Mouse (Mus musculus) forebrain, embryonic 12.5 days (tissue): Measurements from ENCODE around the gene Med16. TPM values are rescaled to one million over a fixed set of nuclear protein-coding genes. Genes with fewer than 3 reads are reported as not detected.
"Not testable (repeated sequence)": the region's sequence is repeated elsewhere in the genome, so short reads cannot be mapped to it uniquely, and the experiment has no call there.

ENCODE experiments used
- ATAC-seq: fragments of 200-750 bp; cut with Nextera tagmentation; 2 replicates; pipeline ENCODE4 v1.8.0; 2017; ENCODE audit warnings: moderate TSS enrichment; ENCODE audit not compliant: low FRiP score
- H3K27ac ChIP-seq: fragments of 300-500 bp; sonication (generic); 2 replicates; pipeline ENCODE4 v1.5.1; 2016; ENCODE audit warnings: mild to moderate bottlenecking
- H3K27me3 ChIP-seq: fragments of 300-500 bp; sonication (generic); 2 replicates; pipeline ENCODE4 v1.6.1; 2016; ENCODE audit warnings: mild to moderate bottlenecking
- H3K36me3 ChIP-seq: fragments of 300-500 bp; sonication (generic); replicated peaks from 2 replicates; pipeline ENCODE4 v1.6.1; 2016; ENCODE audit warnings: mild to moderate bottlenecking
- H3K4me1 ChIP-seq: fragments of 300-500 bp; sonication (generic); 2 replicates; pipeline ENCODE4 v1.6.1; 2016
- H3K4me2 ChIP-seq: fragments of 300-500 bp; sonication (generic); 2 replicates; pipeline ENCODE4 v1.6.1; 2016; ENCODE audit warnings: mild to moderate bottlenecking, moderate library complexity
- H3K4me3 ChIP-seq: fragments of 300-500 bp; sonication (generic); replicated peaks from 2 replicates; pipeline ENCODE4 v1.5.1; 2016; ENCODE audit warnings: mild to moderate bottlenecking
- H3K9ac ChIP-seq: fragments of 300-500 bp; sonication (generic); 2 replicates; pipeline ENCODE4 v1.6.1; 2016; ENCODE audit warnings: mild to moderate bottlenecking
- H3K9me3 ChIP-seq: fragments of 300-500 bp; sonication (generic); 2 replicates; pipeline ENCODE4 v1.6.1; 2016
- WGBS: fragments of 180-500 bp; shearing (Covaris S2); methylation state at CpG from one replicate; pipeline ENCODE4 v1.1.7; 2016; 5-methylcytosine and 5-hydroxymethylcytosine counted together
- polyA plus RNA-seq: library from polyadenylated mRNA; unstranded; fragments of >200 nt; fragmentation: Nextera tagmentation; extraction: Ambion mirVana; gene quantifications from 2 replicates; pipeline ENCODE4 v1.2.1, GENCODE M21; 2016

Med16 gene
- polyA plus RNA-seq, 1 experiment from 2014 or later = 62.3 TPM

- H3K4me2 ChIP-seq, H3K4me3 ChIP-seq, H3K9ac ChIP-seq, H3K36me3 ChIP-seq, H3K27ac ChIP-seq, H3K9me3 ChIP-seq, ATAC-seq: not testable (repeated sequence)
- Histone ChIP-seq H3K27me3 (peaks cover 54% of the 10 kb centered on the region), H3K4me1 (peaks cover 15% of the 10 kb centered on the region)
- WGBS = 74% methylated on average over 3 of the region's 3 CpGs
Observed at GRCm38 (mm10) chr10:79884938-79885337, 23.8 kb downstream of the Med16 start.

- Histone ChIP-seq H3K4me1 (peaks cover 15% of the 10 kb centered on the region), H3K4me2 (no peak overlapping the region), H3K27ac (no peak overlapping the region), H3K36me3 (no peaks in the 10 kb centered on the region), H3K27me3 (peaks cover 59% of the 10 kb centered on the region), H3K9ac (no peak overlapping the region), H3K4me3 (no peak overlapping the region), H3K9me3 (no peaks in the 10 kb centered on the region)
- ATAC-seq = no peak
- 69% methylated on average over 4 of the region's 4 CpGs for WGBS
Observed at GRCm38 (mm10) chr10:79884446-79884845, 24.3 kb downstream of the Med16 start.

GRCm38 (mm10) chr10:79883297-79884084, 25.2 kb downstream of the Med16 start:
- 14% methylated on average over 22 of the region's 22 CpGs for WGBS
- Histone ChIP-seq H3K27ac (no peak overlapping the region), H3K27me3 (peaks cover 59% of the 10 kb centered on the region), H3K9ac (no peak overlapping the region), H3K9me3 (no peaks in the 10 kb centered on the region), H3K36me3 (no peaks in the 10 kb centered on the region), H3K4me1 (peaks cover 15% of the 10 kb centered on the region), H3K4me3 (no peak overlapping the region), H3K4me2 (no peak overlapping the region)
- ATAC-seq = no peak

GRCm38 (mm10) chr10:79881981-79882380, 26.7 kb downstream of the Med16 start:
- peak overlapping the region; percentile 42 for H3K4me2 ChIP-seq
- H3K4me3 ChIP-seq = peak overlapping the region; percentile 5; the same call in 1 of the 2 replicates
- no peak overlapping the region for H3K27ac ChIP-seq
- H3K36me3 ChIP-seq = no peaks in the 10 kb centered on the region
- H3K9ac ChIP-seq = 0 out of 2 replicates have a peak overlapping the region, but pooled peaks have one; percentile 21
- 8% methylated on average over 22 of the region's 22 CpGs for WGBS
- peak; percentile 24; the same call in 1 of the 2 replicates for ATAC-seq
- peaks cover 59% of the 10 kb centered on the region for H3K27me3 ChIP-seq
- no peaks in the 10 kb centered on the region for H3K9me3 ChIP-seq
- H3K4me1 ChIP-seq = peaks cover 15% of the 10 kb centered on the region

GRCm38 (mm10) chr10:79880721-79881120, 28.0 kb downstream of the Med16 start:
- ATAC-seq = no peak
- no peak overlapping the region for H3K27ac ChIP-seq
- no peak overlapping the region for H3K4me3 ChIP-seq
- H3K27me3 ChIP-seq = peaks cover 59% of the 10 kb centered on the region
- peaks cover 15% of the 10 kb centered on the region for H3K4me1 ChIP-seq
- no peak overlapping the region for H3K4me2 ChIP-seq
- no peak overlapping the region for H3K9ac ChIP-seq
- no peaks in the 10 kb centered on the region for H3K36me3 ChIP-seq
- WGBS = 18% methylated on average over 9 of the region's 9 CpGs
- no peaks in the 10 kb centered on the region for H3K9me3 ChIP-seq

GRCm38 (mm10) chr10:79879527-79879926, 29.2 kb downstream of the Med16 start:
- Histone ChIP-seq H3K4me1 (peaks cover 26% of the 10 kb centered on the region), H3K36me3 (no peaks in the 10 kb centered on the region), H3K9ac (no peak overlapping the region), H3K27ac (no peak overlapping the region), H3K4me3 (no peak overlapping the region), H3K4me2 (no peak overlapping the region), H3K27me3 (peaks cover 59% of the 10 kb centered on the region), H3K9me3 (no peaks in the 10 kb centered on the region)
- WGBS = 41% methylated on average over 3 of the region's 3 CpGs
- ATAC-seq = no peak

- ATAC-seq = no peak
- H3K27ac ChIP-seq = no peak overlapping the region
- 48% methylated on average over 12 of the region's 12 CpGs for WGBS
- H3K4me1 ChIP-seq = peaks cover 30% of the 10 kb centered on the region
- no peaks in the 10 kb centered on the region for H3K9me3 ChIP-seq
- no peak overlapping the region for H3K9ac ChIP-seq
- H3K27me3 ChIP-seq = peaks cover 41% of the 10 kb centered on the region
- H3K4me3 ChIP-seq = no peak overlapping the region
- H3K36me3 ChIP-seq = no peaks in the 10 kb centered on the region
- no peak overlapping the region for H3K4me2 ChIP-seq
Observed at GRCm38 (mm10) chr10:79877757-79878156, 31.0 kb downstream of the Med16 start.

GRCm38 (mm10) chr10:79877174-79877573, 31.5 kb downstream of the Med16 start:
- Histone ChIP-seq H3K4me1 (peaks cover 30% of the 10 kb centered on the region), H3K9ac (no peak overlapping the region), H3K36me3 (peaks cover under 1% of the 10 kb centered on the region; the same call in 1 of the 2 replicates), H3K4me3 (no peak overlapping the region), H3K4me2 (no peak overlapping the region), H3K27ac (no peak overlapping the region), H3K9me3 (no peaks in the 10 kb centered on the region), H3K27me3 (peaks cover 35% of the 10 kb centered on the region)
- WGBS = 74% methylated on average over 1 of the region's 1 CpGs
- ATAC-seq = no peak

- peak within 1 kb of the TSS; percentile 76 for H3K4me3 ChIP-seq
- peaks cover 24% of the 10 kb centered on the region for H3K36me3 ChIP-seq
- peak; percentile 95 for ATAC-seq
- peak within 1 kb of the TSS; percentile 93 for H3K27ac ChIP-seq
- peaks cover 39% of the 10 kb centered on the region for H3K4me1 ChIP-seq
- 0% methylated on average over 49 of the region's 57 CpGs for WGBS
- H3K9me3 ChIP-seq = no peaks in the 10 kb centered on the region
- H3K4me2 ChIP-seq = peak within 1 kb of the TSS; percentile 71
- H3K9ac ChIP-seq = peak within 1 kb of the TSS; percentile 95
- H3K27me3 ChIP-seq = peaks cover 7% of the 10 kb centered on the region; the same call in 1 of the 2 replicates
Observed at GRCm38 (mm10) chr10:79874290-79874862, 34.3 kb downstream of the Med16 start, which contains the start of the genes Prtn3 and Plppr3. Gene Prtn3, plus strand, starts transcription at chr10:79874476. Gene Plppr3, minus strand, starts transcription at chr10:79874634.

GRCm38 (mm10) chr10:79873715-79874289, 34.9 kb downstream of the Med16 start:
- 0 out of 2 replicates have a peak, but pooled peaks have one; percentile 13 for ATAC-seq
- Histone ChIP-seq H3K27me3 (peaks cover 7% of the 10 kb centered on the region; the same call in 1 of the 2 replicates), H3K9ac (peak overlapping the region; percentile 95), H3K4me1 (peaks cover 44% of the 10 kb centered on the region), H3K36me3 (peaks cover 29% of the 10 kb centered on the region), H3K27ac (peak overlapping the region; percentile 93), H3K4me2 (peak overlapping the region; percentile 71), H3K9me3 (no peaks in the 10 kb centered on the region), H3K4me3 (peak overlapping the region; percentile 76)
- 1% methylated on average over 26 of the region's 26 CpGs for WGBS

- peaks cover 7% of the 10 kb centered on the region; the same call in 1 of the 2 replicates for H3K27me3 ChIP-seq
- peak overlapping the region; percentile 71 for H3K4me2 ChIP-seq
- H3K4me1 ChIP-seq = peaks cover 44% of the 10 kb centered on the region
- peaks cover 29% of the 10 kb centered on the region for H3K36me3 ChIP-seq
- ATAC-seq = no peak
- H3K9me3 ChIP-seq = no peaks in the 10 kb centered on the region
- 4% methylated on average over 6 of the region's 6 CpGs for WGBS
- peak overlapping the region; percentile 93 for H3K27ac ChIP-seq
- H3K4me3 ChIP-seq = peak overlapping the region; percentile 76
- peak overlapping the region; percentile 95 for H3K9ac ChIP-seq
Observed at GRCm38 (mm10) chr10:79873313-79873712, 35.4 kb downstream of the Med16 start.

GRCm38 (mm10) chr10:79872862-79873261, 35.9 kb downstream of the Med16 start:
- ATAC-seq = no peak
- peak overlapping the region; percentile 93 for H3K27ac ChIP-seq
- WGBS = 49% methylated on average over 3 of the region's 3 CpGs

More at GRCm38 (mm10) chr10:79872862-79873261, 35.9 kb downstream of the Med16 start:
- Histone ChIP-seq H3K4me1 (peaks cover 44% of the 10 kb centered on the region), H3K4me3 (peak overlapping the region; percentile 76), H3K9me3 (no peaks in the 10 kb centered on the region), H3K9ac (peak overlapping the region; percentile 95), H3K4me2 (peak overlapping the region; percentile 71), H3K27me3 (peaks cover 4% of the 10 kb centered on the region; the same call in 1 of the 2 replicates), H3K36me3 (peaks cover 29% of the 10 kb centered on the region)
